Mouse (Mus musculus): Measurements from ENCODE around the gene Arhgef7. TPM values are rescaled to one million over a fixed set of nuclear protein-coding genes. Genes with fewer than 3 reads are reported as not detected.

The Arhgef7 gene
- total RNA-seq, 2 experiments from 2014 or later: 53.1 to 70.4 TPM

DNA sequence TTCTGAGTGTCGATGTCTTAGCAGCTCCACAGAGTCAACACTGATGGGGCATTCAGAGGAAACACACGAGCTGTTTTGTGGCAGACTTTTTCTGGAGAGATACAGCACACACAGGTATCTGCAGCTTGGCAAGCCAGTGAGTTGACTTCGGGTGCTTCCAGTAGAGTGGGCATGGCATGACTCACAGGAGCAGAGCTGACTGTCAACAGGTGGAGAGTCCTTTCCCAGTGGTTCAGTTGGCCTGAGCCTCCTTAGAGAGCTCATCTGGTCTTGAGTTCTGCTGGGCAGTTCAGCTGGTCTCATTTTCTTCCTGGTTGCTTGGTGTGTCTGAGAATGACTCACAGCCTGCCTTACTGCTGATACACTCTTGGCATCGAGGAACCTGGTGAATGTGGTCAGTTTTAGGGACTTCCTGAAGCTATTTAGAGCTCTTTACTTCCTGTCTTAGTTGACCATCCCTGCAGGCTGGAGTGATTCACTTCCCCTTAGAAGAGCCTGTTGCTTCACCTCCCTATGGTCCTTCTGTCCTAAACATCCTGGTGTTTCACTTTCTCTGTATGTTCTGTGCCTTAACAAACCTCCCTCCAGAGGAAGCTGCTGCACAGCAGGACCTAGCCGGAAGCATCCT lies 39.8 kb downstream of the Arhgef7 start:
- DNase-seq: no peak

DNA sequence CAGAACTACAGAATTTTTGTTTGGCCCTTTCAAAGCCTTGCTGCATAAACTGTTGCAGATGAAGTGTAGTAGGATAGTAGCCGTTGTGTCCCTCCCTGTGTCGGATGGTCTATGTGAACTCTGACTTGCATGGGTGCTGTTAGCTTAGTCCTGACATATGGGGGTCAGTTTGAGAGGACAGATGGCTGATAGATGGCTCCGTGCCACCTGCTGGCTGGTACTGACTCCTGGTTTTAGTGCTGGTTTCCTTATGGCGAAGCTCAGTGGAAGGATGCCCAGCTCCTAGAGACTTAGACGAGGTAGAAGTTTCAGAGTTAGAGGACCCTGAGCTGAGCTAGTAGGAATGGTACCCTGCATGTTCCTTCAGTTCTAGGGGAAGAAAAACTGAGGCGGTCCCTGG lies 42.5 kb downstream of the Arhgef7 start:
- DNase-seq: no peak

DNA sequence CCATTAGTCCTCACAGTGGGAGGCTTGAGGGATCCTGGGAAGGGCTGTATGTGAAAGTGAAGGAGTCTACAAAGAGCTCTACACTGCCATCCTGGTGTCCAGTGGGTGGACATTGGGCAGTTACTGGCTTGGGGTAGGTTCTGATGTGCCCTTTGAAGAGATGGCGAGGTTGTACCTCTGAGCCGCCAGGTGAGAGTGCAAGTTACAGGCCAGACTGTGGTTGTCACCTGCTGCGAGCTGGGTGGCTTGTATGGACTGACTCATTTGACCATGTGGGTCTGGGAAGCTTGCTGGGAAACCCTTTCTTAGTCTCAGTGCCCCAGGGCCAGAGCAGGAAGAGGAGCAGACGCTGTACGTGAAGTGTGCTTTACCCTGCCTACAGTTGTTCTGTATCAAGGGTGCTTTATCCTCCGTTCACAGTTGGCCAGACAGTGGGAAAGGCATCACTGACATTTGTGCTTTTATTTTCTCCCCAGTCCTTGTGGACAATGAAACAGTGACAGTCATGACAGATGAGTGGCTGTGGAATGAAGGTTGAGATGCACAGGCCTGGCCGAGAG lies 43.1 kb downstream of the Arhgef7 start:
- no peak for DNase-seq

DNA sequence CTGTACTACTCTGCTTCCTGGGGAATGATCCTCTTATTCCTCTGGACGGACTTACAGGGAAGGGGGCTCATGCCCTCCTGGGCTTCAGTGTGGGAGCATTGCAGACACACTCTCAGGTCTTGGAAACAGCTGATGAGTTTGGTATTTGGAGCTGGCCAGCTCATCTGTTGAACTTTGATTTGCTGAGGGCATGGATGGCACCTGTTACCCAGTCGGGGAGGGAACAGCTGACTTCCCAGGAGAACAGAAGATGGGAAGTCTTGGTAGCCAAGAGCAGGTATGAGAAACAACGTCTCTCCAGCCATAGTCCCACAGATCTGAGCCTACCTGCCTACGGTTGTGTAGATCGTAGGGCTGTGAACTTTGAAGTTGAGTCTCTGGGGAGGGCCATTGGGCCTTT lies 44.1 kb downstream of the Arhgef7 start:
- DNase-seq: no peak

DNA sequence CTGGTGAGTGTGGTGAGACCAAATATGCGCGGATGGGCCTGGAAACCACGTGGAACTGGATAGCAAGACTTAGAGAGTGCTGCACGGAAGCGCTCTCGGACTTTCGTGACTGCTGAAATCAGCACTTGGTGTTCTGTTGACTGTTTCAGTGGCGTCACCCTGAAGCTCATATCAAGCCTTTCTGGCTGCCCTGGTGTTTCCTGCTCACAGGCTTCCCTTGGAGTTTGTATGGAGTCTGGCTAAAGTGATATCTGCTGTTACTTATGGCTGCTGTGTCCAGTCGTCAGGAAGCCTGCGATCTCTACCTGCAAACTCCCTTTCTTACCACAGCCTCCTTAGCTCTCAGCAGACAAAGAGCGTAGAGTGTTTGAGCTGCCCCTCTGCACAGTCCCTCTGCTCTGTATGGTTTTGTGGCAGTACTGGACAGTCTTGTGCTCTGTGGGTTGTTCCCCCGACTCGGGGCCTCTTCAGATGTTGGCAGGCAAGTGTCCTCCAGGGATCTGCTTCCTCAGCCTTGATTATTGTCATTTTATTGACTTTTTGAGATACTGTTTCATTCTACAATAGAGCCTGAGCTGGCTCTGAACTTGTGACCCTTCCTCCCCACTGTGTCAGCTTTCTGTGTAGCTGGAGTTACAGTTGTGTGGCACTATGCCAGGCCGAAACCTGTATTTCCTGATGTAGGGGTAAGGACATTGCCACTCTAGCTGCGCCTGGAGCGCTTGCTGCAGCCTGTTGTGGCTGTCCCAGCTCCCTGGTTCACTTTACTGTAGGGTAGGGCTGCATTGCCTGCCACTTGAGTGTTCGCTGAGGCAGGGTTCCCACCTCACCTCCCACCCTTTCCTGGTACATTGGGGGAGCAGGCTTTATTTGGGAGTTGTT lies 46.9 kb downstream of the Arhgef7 start:
- no peak for DNase-seq

DNA sequence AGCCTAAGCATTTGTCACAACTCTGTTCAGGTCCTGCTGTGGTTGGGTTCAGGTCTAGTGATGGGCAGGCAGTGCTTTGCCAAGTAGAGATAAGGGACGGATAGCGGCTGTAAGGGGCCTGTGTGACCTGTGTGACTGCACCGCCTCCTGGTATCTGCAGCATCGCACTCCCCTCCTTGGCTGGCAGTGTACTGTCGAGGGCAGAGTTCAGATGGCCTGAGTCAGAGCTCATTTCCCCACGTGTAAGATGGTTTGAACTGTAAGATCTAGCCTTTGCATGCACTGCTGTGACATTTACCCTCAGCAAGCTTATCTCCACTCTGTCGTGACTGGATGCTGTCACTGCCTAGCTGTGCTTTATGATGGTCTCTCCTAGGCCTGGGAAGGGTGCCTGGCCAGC lies 48.4 kb downstream of the Arhgef7 start:
- DNase-seq: peak; percentile 26

DNA sequence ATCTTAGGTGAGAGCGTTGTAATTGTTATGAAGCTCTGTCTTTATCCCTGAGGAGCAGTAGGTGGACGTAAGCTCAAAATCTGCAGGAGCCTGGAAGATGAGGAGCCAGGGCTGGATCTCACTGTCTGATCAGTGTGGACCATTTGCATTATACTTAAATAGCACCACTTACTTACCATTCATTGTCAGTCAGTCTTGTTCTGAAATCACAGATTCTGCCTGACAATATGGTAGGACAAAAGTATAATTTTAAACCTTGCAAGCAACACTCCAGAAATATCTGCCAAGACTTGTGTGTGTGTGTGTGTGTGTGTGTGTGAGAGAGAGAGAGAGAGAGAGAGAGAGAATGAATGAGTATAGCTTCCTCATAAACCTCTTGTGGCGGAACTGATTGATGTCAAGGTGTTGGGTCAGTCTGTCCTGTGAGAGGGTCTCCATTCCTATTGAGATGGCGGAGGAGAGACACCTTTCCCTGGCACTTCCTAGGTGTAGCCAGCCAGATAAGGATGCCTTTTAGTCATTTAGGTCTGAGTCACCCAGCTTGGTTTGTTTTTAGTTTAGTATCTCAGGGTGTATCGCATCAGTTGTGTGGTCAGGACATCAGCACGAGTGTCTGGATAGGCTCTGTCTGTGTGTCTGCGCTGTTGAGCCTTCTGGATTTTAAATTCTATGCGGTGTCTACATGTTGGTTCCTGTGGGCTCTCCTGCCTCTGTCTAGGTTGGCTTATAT lies 49.1 kb downstream of the Arhgef7 start:
- no peak for DNase-seq

DNA sequence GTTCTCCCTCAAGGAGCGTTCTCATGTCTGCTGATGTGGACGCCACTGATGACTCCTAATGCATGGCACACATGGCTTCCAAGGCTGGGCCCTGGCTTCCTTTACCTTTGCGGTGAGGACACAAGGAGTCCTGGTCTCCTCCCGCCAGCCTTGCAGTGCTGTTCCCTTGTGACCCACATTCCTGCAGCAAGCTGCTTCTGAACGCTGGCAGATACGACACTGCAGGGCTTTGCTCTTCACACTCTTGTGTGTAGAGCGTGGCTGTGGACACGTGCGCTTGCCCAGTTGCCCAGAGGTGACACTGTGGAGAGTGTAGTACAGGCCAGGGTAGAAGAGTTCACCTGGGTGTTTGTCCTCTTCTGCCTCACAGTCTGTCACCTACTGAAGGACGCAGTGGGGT lies 49.7 kb downstream of the Arhgef7 start:
- DNase-seq: peak; percentile 28

DNA sequence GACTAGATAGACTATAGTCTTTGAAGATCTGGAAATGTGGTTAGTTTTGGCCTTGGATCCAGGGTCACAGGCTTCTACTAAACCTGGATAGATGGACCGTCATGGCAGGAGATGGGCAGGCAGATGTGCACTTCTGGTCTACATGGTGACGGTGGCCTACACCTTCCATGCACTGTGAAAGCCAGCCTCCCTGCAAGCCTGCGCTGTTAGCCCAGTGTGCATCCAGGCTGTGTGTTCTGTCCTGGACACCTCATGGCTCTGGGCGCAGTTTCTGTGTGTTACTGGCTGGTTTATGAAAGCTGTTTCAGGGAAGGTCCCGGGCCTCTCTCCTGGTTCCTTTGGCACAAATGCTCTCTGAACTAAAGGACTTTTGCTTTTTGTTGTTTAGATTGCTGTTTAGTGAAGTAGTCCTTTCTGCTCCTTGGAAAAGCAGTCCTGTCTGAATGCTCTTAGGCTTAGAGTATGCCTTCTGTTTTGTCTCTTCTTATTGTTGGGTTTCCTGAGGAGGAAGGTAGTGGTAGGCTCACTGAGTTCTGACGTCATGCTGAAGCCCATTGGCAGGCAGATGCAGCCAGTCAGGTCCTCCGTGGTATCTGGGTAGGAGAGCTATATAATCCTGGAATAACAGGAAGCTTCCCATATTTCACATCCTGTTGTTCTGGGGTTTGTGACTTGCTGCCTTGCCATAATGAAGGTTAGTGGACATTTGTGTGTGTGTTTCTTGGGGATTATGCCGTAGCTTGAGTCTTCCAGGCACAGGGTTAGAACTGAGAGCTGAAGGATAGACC lies 51.3 kb downstream of the Arhgef7 start:
- DNase-seq: no peak

DNA sequence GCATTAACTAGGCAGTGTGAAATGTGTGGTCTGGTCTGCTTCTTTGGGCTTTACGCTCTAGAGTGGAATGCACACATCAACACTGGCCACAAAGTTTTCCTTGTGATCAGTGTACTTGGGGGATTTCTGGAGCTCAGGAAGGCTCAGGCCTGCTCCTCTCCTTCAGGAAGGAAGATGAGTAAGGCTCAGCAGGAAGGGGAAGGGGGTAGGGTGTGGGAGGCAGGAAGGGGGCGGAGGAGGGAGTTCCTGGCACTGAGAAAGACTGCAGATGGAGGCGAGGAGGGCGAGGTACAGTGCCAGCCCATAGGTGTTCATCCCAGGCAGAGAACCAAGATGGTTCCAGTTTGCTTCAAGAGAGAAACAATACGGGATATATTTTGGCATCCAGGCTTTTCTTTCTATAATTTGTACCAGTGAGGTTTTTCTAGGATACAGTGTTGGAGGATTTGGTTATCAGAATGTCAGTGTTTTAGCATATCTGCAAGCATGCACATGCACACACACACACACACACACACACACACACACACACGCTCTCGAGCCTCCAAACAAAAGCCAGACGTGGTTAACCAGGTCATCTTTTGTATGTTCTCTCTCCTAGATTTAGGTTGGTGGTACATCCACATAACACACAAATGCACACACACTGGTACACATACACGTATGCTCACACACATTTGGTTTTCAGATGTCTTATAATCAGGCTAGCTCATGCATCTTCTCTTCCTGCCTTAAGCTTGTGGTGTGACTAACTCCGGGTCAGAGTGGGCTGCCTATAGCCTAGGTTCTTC lies 52.5 kb downstream of the Arhgef7 start:
- peak; percentile 24 for DNase-seq

DNA sequence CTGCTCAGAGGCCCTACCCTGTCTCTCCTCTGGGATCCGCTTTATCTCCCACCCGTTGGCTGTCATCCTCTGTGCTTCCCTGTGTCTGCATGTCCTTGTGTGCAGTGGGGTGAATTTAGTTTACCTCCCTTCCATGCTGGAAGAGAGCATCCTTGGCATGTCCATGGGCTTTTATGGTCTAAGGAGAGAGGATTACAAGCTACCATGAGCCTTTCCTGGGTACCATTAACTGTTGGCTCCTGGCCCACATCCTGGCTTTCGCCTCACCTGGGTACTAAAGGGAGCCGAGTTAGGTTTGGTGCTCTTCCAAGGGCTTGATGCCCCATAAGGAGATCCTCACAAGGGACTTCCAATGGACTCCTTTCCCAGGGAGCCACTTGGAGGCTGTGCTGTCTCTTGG lies 53.1 kb downstream of the Arhgef7 start:
- DNase-seq: no peak

DNA sequence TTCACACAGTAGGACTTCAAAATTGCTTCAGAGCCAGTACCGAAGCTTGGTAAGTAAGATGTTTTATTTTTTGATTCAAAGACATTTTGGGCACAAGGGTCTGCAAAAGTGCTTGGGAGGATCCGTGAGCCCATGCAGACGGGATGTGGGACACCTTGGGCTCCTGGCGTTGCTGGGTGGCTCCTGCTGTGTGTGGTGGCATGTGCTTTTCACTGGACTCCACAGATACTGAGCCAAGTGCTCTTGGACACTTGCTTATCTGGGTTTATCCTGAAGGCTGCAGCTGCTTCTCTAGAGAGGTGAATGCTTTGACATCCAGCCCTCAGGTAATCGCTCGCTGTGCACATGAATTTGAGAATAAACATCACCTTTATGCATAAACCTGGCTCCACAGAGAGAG lies 55.1 kb downstream of the Arhgef7 start:
- DNase-seq: no peak

DNA sequence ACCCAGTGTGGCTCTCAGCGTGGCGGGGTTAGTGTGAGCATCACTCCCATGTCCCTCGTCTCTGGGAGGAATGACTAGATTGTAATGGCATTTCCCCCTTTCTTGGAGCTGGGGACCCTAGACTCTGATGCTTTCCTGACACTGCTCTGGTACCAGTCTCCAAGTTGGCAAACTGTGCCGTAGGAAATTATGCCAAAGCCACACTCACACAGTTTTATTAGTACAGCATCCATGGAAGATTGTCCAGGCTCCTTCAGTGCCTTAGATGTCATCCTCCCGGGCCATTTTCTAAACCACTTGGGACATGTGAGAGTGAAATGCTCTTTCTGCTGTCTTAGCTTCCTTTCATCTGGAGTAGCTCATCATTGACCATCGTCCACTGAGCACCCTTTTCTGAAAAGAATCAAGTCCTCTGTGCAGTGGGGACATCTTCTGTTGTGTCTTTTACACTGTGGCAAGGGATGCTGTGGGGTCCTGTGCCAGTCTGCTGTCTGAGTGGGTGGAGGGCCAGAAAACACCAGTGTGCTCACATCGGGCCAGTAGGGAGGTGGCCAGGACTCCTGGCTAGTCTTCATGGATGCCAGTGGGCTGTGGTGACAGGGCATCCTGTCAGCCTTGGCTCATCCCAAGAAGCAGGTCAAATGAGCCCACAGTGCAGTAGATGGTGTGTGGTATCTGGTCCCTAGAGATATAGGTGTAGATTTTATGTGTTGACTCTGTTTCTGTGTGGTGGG lies 56.5 kb downstream of the Arhgef7 start:
- DNase-seq: no peak

DNA sequence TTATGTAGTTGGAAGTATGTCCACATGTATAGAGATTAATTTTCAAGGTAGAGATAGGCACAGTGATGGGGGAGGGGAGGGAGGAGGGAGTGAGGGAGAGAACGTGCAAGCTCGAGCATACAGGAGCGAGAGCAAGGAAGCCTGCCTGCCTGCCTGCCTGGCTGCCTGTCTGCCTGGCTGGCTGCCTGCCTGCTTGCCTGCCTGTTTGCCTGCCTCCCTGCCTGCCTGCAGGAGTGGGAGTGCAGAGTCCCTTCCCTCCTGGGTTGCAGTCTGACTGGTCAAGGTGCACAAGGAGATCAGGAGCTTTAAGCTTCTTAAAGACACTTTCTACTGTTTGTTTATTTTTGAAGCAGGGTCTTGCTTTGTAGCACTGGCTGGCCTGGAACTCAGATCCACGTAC lies 57.6 kb downstream of the Arhgef7 start:
- no peak for DNase-seq

DNA sequence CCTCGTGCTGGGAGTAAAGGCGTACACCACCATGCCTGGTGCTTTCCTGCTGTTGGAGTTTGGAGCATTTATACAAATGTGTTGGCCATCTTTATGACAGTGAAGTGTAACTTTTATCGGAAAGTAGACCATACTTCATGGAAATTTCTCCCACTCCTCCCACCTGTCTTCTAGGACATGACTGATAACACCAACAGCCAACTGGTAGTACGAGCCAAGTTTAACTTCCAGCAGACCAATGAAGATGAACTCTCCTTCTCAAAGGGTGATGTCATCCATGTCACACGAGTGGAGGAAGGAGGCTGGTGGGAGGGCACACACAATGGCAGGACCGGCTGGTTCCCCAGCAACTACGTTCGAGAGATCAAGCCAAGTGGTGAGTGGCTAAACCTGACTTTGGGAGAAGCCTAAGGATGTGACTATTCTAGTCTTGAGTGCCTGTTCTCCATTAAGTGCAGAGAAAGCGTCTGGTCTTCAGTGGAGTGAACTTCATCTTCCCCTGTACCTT lies 58.1 kb downstream of the Arhgef7 start:
- no peak for DNase-seq

DNA sequence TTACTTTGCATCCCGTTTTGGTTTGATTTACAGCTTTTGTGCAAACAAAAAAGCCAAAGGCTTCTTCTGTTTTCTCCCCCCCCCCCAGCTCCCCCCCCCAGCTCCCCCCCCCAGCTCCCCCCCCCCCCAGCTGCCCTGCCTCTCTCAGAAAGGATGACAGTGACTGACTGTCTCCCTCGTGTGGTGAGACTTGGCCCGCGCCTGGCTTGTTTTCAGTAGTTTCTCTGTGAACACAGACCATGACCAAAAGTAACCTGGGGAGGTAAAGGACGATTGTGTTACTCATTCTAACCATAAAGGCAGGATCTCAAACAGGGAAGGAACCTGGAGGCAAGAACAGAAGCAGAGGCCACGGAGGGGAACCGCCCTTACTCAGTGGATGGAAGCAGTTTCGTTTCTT lies 60.7 kb downstream of the Arhgef7 start:
- DNase-seq: peak; percentile 75

DNA sequence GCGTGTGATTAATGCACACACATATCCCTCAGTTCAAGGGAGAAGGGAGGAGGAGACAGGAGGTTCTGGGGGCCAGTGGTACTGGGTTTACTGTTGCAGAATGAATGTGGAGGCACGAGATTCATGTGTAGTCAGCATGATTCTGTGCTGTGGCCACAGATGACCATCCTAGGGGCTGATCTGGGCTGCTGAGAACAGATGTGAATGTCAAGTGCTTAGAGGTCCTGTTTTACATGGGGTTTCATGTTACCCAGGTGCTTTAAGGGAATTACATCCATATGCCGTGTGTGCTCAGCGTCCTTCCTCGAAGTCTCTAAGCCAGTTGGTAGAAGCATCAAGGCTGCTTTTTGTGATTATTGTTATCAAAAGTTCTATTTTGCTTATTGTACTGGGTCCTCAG lies 61.6 kb downstream of the Arhgef7 start:
- DNase-seq: no peak

DNA sequence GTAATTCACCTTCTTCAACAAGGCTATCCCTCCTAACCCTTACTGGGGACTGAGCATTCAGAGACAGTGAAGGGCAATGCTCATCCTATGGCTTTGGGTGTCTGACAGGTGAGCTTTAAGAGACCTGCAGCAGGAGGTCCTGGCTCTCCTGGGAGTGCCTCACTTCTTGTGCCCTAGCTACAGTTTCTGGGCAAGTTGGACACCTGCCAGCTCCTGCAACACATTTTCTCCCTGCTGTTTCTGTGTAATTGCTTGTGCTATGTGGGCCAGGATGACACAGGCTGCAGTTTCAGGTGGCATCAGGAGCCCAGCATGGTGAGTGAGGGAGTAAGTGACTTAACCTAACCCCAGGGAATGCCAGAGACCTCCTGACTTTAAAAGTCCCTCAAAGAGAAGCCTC lies 67.4 kb downstream of the Arhgef7 start:
- DNase-seq: no peak

DNA sequence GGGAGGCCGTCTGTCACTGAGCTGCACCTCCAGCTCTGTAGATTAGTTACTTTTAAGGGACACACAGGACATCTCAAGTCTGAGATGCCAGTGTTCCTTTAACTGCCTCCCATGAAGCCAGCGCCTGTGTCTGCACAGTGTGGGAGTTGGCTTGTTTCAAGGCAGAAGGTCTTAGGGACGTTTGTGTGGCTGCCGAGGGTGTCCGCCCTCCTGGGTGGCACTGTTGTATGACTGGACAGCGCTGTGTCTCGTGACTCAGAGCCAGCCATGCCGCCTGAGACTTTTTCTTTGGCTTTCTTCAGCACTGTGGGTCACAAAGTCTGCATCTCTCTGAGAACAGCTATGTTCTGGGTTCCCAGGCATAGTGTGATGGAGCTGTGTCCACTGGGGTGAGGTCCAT lies 69.6 kb downstream of the Arhgef7 start:
- DNase-seq: no peak

Measured in adrenal gland, postnatal 10 days (tissue).